Mouse (Mus musculus): ENCODE data around the gene Uimc1.

GRCm38 (mm10) chr13:55011981-55012478 lies 88.1 kb downstream of the Uimc1 start:
- no peak for TF ChIP-seq CHD1 (IDR thresholded peaks at IDR 0.05; ENCODE audit: low read depth, low read length)
- no peak for TF ChIP-seq CTCF (IDR thresholded peaks at IDR 0.05 in 2 of 3, conservative IDR thresholded peaks at IDR 0.05 in 1 of 3; ENCODE audit: control insufficient read depth in 1 of 3, insufficient read depth in 1 of 3, low read depth in 2 of 3, low read length in 3 of 3, poor library complexity in 1 of 3, severe bottlenecking in 1 of 3)
- TF ChIP-seq POLR2A (IDR thresholded peaks at IDR 0.05; ENCODE audit: control insufficient read depth in 1 of 2, insufficient read depth in 1 of 2, low read depth in 1 of 2, low read length in 2 of 2, poor library complexity in 1 of 2), result no peak
- no peak for TF ChIP-seq MAX (IDR thresholded peaks at IDR 0.05; ENCODE audit: low read length)
- no peak for TF ChIP-seq EP300 (IDR thresholded peaks at IDR 0.05; ENCODE audit: low read depth in 1 of 2, low read length in 2 of 2)
- no peak for TF ChIP-seq GATA1 (IDR thresholded peaks at IDR 0.05; ENCODE audit: low read depth, low read length)
- no peak for TF ChIP-seq HCFC1 (IDR thresholded peaks at IDR 0.05; ENCODE audit: low read depth, low read length)
